Mouse (Mus musculus) erythroblast, embryonic 14.5 days (primary cell): ENCODE data around the gene Gm28048. TPM values are rescaled to one million over a fixed set of nuclear protein-coding genes. Genes with fewer than 3 reads are reported as not detected.

Source experiments
- H3K27me3 ChIP-seq: 2 replicates; pipeline ENCODE4 v1.6.1; 2012; ENCODE audit warnings: inconsistent platforms; ENCODE audit not compliant: control insufficient read depth
- H3K36me3 ChIP-seq: 2 replicates; pipeline ENCODE4 v1.6.1; 2012; ENCODE audit warnings: mild to moderate bottlenecking, inconsistent platforms; ENCODE audit not compliant: control insufficient read depth
- H3K4me1 ChIP-seq: 2 replicates; pipeline ENCODE4 v1.6.1; 2012; ENCODE audit warnings: inconsistent platforms; ENCODE audit not compliant: control insufficient read depth
- H3K4me3 ChIP-seq: replicated peaks from 2 replicates; pipeline ENCODE3; 2012; ENCODE audit warnings: moderate library complexity, mild to moderate bottlenecking, inconsistent platforms
- H3K9me3 ChIP-seq: 2 replicates; pipeline ENCODE4 v1.6.1; 2012; ENCODE audit warnings: low read length, inconsistent platforms, mixed read lengths; ENCODE audit not compliant: control insufficient read depth
- GATA1 ChIP-seq: IDR thresholded peaks from 2 replicates; pipeline ENCODE4 v1.6.1; 2012; ENCODE audit warnings: low read length, inconsistent platforms, mixed read lengths
- TAL1 ChIP-seq: IDR thresholded peaks from 3 replicates; pipeline ENCODE4 v1.6.1; 2012; ENCODE audit warnings: low read length, inconsistent platforms, mixed read lengths
- polyA plus RNA-seq: library from polyadenylated mRNA; stranded (reverse); fragments of >175 nt; gene quantifications from 2 replicates; pipeline ENCODE4 v1.2.3, GENCODE M21; 2012

Gene Gm28048
- polyA plus RNA-seq, 1 experiment: not detected

- TF ChIP-seq TAL1: no peak
- TF ChIP-seq GATA1: no peak
- no peaks in the 10 kb centered on the region for H3K9me3 ChIP-seq
- peaks cover 3% of the 10 kb centered on the region for H3K4me1 ChIP-seq
- H3K36me3 ChIP-seq: peaks cover 7% of the 10 kb centered on the region
- no peak overlapping the region for H3K4me3 ChIP-seq
- H3K27me3 ChIP-seq: no peaks in the 10 kb centered on the region
Measured at GRCm38 (mm10) chr11:22828988-22829632, 152.8 kb downstream of the Gm28048 start.

- peaks cover 4% of the 10 kb centered on the region for H3K36me3 ChIP-seq
- no peaks in the 10 kb centered on the region for H3K9me3 ChIP-seq
- H3K4me1 ChIP-seq: peaks cover 4% of the 10 kb centered on the region
- H3K4me3 ChIP-seq: no peak overlapping the region
- no peak for TF ChIP-seq GATA1
- no peak for TF ChIP-seq TAL1
- no peaks in the 10 kb centered on the region for H3K27me3 ChIP-seq
Measured at GRCm38 (mm10) chr11:22827514-22828080, 154.3 kb downstream of the Gm28048 start.

- H3K27me3 ChIP-seq: no peaks in the 10 kb centered on the region
- no peaks in the 10 kb centered on the region for H3K9me3 ChIP-seq
- peaks cover 2% of the 10 kb centered on the region; the same call in 1 of the 2 replicates for H3K36me3 ChIP-seq
- TF ChIP-seq GATA1: no peak
- no peak for TF ChIP-seq TAL1
- peaks cover 4% of the 10 kb centered on the region for H3K4me1 ChIP-seq
- no peak overlapping the region for H3K4me3 ChIP-seq
Measured at GRCm38 (mm10) chr11:22826665-22827064, 155.2 kb downstream of the Gm28048 start.

GRCm38 (mm10) chr11:22826051-22826450 is 155.8 kb downstream of the Gm28048 start:
- Histone ChIP-seq H3K4me1 (peaks cover 4% of the 10 kb centered on the region), H3K9me3 (no peaks in the 10 kb centered on the region), H3K27me3 (no peaks in the 10 kb centered on the region), H3K36me3 (peaks cover 2% of the 10 kb centered on the region; the same call in 1 of the 2 replicates), H3K4me3 (no peak overlapping the region)
- TF ChIP-seq GATA1 (no peak), TAL1 (no peak)

GRCm38 (mm10) chr11:22825548-22825947 is 156.3 kb downstream of the Gm28048 start:
- H3K4me1 ChIP-seq: peaks cover 4% of the 10 kb centered on the region
- H3K4me3 ChIP-seq: no peak overlapping the region
- peaks cover 2% of the 10 kb centered on the region; the same call in 1 of the 2 replicates for H3K36me3 ChIP-seq
- TF ChIP-seq GATA1: no peak
- no peak for TF ChIP-seq TAL1
- H3K27me3 ChIP-seq: no peaks in the 10 kb centered on the region
- H3K9me3 ChIP-seq: no peaks in the 10 kb centered on the region

GRCm38 (mm10) chr11:22824049-22824705 is 157.7 kb downstream of the Gm28048 start:
- Histone ChIP-seq H3K36me3 (peaks cover under 1% of the 10 kb centered on the region; the same call in 1 of the 2 replicates), H3K27me3 (no peaks in the 10 kb centered on the region), H3K4me1 (peaks cover 4% of the 10 kb centered on the region)

GRCm38 (mm10) chr11:22821243-22821642 is 160.6 kb downstream of the Gm28048 start:
- no peaks in the 10 kb centered on the region for H3K9me3 ChIP-seq
- H3K36me3 ChIP-seq: no peaks in the 10 kb centered on the region
- H3K4me3 ChIP-seq: no peak overlapping the region
- TF ChIP-seq GATA1 (no peak), TAL1 (no peak)
- no peaks in the 10 kb centered on the region for H3K27me3 ChIP-seq
- peaks cover 4% of the 10 kb centered on the region for H3K4me1 ChIP-seq

More at GRCm38 (mm10) chr11:22824049-22824705, 157.7 kb downstream of the Gm28048 start:
- Histone ChIP-seq H3K4me3 (no peak overlapping the region), H3K9me3 (no peaks in the 10 kb centered on the region)
- no peak for TF ChIP-seq GATA1
- TF ChIP-seq TAL1: no peak

- Histone ChIP-seq H3K4me1 (no peaks in the 10 kb centered on the region; the same call in 1 of the 2 replicates), H3K9me3 (no peaks in the 10 kb centered on the region), H3K27me3 (no peaks in the 10 kb centered on the region), H3K4me3 (no peak overlapping the region), H3K36me3 (no peaks in the 10 kb centered on the region)
- TF ChIP-seq GATA1: no peak
- TF ChIP-seq TAL1: no peak
Measured at GRCm38 (mm10) chr11:22818371-22818770, 163.5 kb downstream of the Gm28048 start.

GRCm38 (mm10) chr11:22815877-22816276 is 166.0 kb downstream of the Gm28048 start:
- H3K9me3 ChIP-seq: no peaks in the 10 kb centered on the region
- no peak overlapping the region for H3K4me3 ChIP-seq
- H3K27me3 ChIP-seq: no peaks in the 10 kb centered on the region
- H3K36me3 ChIP-seq: no peaks in the 10 kb centered on the region
- TF ChIP-seq TAL1 (no peak), GATA1 (no peak)
- no peaks in the 10 kb centered on the region; the same call in 1 of the 2 replicates for H3K4me1 ChIP-seq
